Mouse (Mus musculus): ENCODE results near the gene Numbl. TPM values are rescaled to one million over a fixed set of nuclear protein-coding genes. Genes with fewer than 3 reads are reported as not detected.

Numbl gene
- total and polyA plus RNA-seq, 3 experiments, result 0.81 to 2.9 (median 2.3) TPM

DNA sequence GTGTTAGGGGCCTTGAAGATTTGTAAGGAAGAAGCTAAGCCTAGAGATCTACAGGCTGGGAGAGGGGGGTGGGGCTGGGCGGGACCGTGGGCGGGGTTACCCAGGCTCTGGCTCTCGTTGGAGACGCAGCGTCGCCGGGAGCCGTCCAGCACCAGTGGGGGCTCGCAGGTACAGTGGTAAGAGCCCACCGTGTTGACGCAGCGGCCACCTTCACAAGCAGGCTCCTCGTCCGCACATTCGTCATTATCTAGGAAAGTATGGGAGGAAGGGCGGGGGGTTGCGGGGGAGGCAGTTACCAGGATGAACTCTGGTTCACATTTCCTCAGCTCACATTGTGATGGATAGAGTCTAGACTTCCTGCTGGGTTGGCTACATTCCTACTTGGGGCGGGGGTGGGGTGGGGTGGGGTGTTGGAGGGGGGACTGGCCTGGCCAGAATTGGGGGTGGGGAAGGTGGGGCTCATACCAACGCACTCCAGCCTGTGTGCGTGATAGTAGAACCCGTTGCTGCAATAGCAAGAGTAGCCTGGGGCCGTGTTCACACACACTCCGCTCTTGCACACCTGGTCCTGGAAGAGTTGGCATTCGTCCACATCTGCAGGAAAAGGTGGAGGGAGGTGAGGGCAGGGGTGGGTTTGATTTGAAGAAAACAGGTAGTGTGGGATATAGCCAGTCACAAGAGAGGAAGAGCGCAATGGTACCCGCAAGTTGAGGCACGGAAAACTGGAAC, 50.8 kb downstream of the Numbl start:
- TF ChIP-seq MYC (IDR thresholded peaks at IDR 0.05; ENCODE audit: low read depth, low read length) (no peak), IRF4 (IDR thresholded peaks at IDR 0.05; ENCODE audit: low read depth, low read length) (no peak), ZMIZ1 (IDR thresholded peaks at IDR 0.05; ENCODE audit: low read depth, low read length) (no peak), USF2 (conservative IDR thresholded peaks at IDR 0.05; ENCODE audit: low read depth, low read length) (no peak), NELFE (IDR thresholded peaks at IDR 0.05; ENCODE audit: low read depth, low read length) (no peak)
- no peak overlapping the region for H3K4me2 ChIP-seq (ENCODE audit: insufficient read depth, low read depth, poor library complexity, severe bottlenecking)
- no peak overlapping the region for H3K4me3 ChIP-seq (replicated peaks in 1 of 3; ENCODE audit: low read depth in 2 of 3, low read length in 2 of 3, poor library complexity in 1 of 3)
- no peaks in the 10 kb centered on the region for H3K36me3 ChIP-seq (replicated peaks in 1 of 2; ENCODE audit: control insufficient read depth in 1 of 2, insufficient read depth in 1 of 2, low read length in 1 of 2)
- no peaks in the 10 kb centered on the region for H3K79me2 ChIP-seq (replicated peaks; ENCODE audit: control insufficient read depth, extremely low read depth, insufficient read depth, poor library complexity, severe bottlenecking)
- dilution Hi-C loops (cut with MboI; ENCODE audit: extremely low pct_ligation_motif_present, extremely low pct_unique_long_range_greater_than_20kb, low sequenced_read_pairs) (no loop called here), in situ Hi-C loops (cut with MboI; ENCODE audit: low pct_ligation_motif_present, low pct_unique_long_range_greater_than_20kb, low sequenced_read_pairs) (no loop called here)
- no peak overlapping the region for H3K27ac ChIP-seq (ENCODE audit: insufficient read depth, low read depth)
- no peak overlapping the region for H3K9ac ChIP-seq (ENCODE audit: insufficient read depth, low read depth)
- peaks cover 0 to 2% of the 10 kb centered on the region in 2 experiments; a peak in 2 of 4 replicates for H3K4me1 ChIP-seq (ENCODE audit: control insufficient read depth in 1 of 2, insufficient read depth in 2 of 2)
- H3K27me3 ChIP-seq (replicated peaks), result peaks cover 32% of the 10 kb centered on the region
- DNase-seq (ENCODE audit: extremely low read depth), result no peak
- peaks cover 12% of the 10 kb centered on the region for H3K9me3 ChIP-seq (replicated peaks; ENCODE audit: low read length)

DNA sequence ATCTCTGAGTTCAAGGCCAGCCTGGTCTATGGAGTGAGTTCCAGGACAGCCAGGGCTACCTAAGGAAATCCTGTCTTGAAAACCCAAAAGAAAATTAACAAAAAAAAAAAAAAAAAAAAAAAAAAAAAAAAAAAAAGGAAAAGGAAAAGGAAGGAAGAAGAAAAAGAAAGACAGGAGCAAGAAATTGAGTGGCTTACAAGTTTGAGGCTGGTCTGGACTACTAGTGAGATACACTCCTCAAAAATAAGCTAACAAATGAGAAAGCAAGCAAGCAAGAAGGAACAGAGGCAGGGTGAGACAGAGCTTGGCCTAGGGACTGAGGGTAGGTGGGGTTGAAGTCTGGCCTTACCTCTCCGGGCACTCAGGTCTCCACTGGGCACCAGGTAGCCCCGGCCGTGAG, 51.6 kb downstream of the Numbl start:
- Histone ChIP-seq H3K4me3 (replicated peaks in 1 of 3; ENCODE audit: low read depth in 2 of 3, low read length in 2 of 3, poor library complexity in 1 of 3) (no peak overlapping the region), H3K36me3 (replicated peaks in 1 of 2; ENCODE audit: control insufficient read depth in 1 of 2, insufficient read depth in 1 of 2, low read length in 1 of 2) (no peaks in the 10 kb centered on the region), H3K27me3 (replicated peaks) (peaks cover 25% of the 10 kb centered on the region), H3K4me1 (ENCODE audit: control insufficient read depth in 1 of 2, insufficient read depth in 2 of 2) (peaks cover 0 to 2% of the 10 kb centered on the region in 2 experiments; a peak in 2 of 4 replicates), H3K4me2 (ENCODE audit: insufficient read depth, low read depth, poor library complexity, severe bottlenecking) (no peak overlapping the region), H3K79me2 (replicated peaks; ENCODE audit: control insufficient read depth, extremely low read depth, insufficient read depth, poor library complexity, severe bottlenecking) (no peaks in the 10 kb centered on the region), H3K9ac (ENCODE audit: insufficient read depth, low read depth) (no peak overlapping the region), H3K27ac (ENCODE audit: insufficient read depth, low read depth) (no peak overlapping the region), H3K9me3 (replicated peaks; ENCODE audit: low read length) (peaks cover 19% of the 10 kb centered on the region)
- dilution Hi-C loops (cut with MboI; ENCODE audit: extremely low pct_ligation_motif_present, extremely low pct_unique_long_range_greater_than_20kb, low sequenced_read_pairs) (no loop called here), in situ Hi-C loops (cut with MboI; ENCODE audit: low pct_ligation_motif_present, low pct_unique_long_range_greater_than_20kb, low sequenced_read_pairs) (no loop called here)
- no peak for DNase-seq (ENCODE audit: extremely low read depth)
- TF ChIP-seq MXI1 (IDR thresholded peaks at IDR 0.05; ENCODE audit: low read depth, low read length), result no peak
- no peak for TF ChIP-seq TCF12 (IDR thresholded peaks at IDR 0.05; ENCODE audit: low read depth, low read length)
- TF ChIP-seq ELF1 (IDR thresholded peaks at IDR 0.05; ENCODE audit: low read depth, low read length), result no peak
- no peak for TF ChIP-seq HCFC1 (IDR thresholded peaks at IDR 0.05; ENCODE audit: low read depth, low read length)
- no peak for TF ChIP-seq RAD21 (IDR thresholded peaks at IDR 0.05; ENCODE audit: low read depth, low read length)
- no peak for TF ChIP-seq MAZ (IDR thresholded peaks at IDR 0.05; ENCODE audit: low read depth, low read length)
- TF ChIP-seq NELFE (IDR thresholded peaks at IDR 0.05; ENCODE audit: low read depth, low read length), result no peak

DNA sequence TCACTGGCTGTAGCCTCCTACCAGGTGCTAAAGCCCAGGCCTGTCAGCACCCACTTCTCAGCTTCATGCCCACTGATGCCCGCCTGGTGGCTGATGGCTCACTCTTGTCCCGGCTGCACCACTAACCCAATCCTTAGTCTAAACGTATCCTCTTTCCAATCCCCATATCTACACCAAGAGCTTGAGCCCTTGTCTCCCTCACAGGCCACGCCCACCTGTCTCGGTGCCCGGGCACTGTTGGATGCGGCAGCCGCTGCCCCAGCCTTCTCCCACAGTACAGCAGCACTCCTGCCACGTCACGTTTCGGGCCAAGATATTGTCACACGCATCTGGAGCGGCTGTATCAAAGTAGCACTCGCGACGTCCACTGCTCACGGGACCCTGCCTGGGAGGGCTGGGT, 52.1 kb downstream of the Numbl start:
- Histone ChIP-seq H3K4me1 (ENCODE audit: control insufficient read depth in 1 of 2, insufficient read depth in 2 of 2) (peaks cover 0 to 2% of the 10 kb centered on the region in 2 experiments; a peak in 2 of 4 replicates), H3K4me2 (ENCODE audit: insufficient read depth, low read depth, poor library complexity, severe bottlenecking) (no peak overlapping the region), H3K9ac (ENCODE audit: insufficient read depth, low read depth) (no peak overlapping the region), H3K27ac (ENCODE audit: insufficient read depth, low read depth) (no peak overlapping the region), H3K9me3 (replicated peaks; ENCODE audit: low read length) (peaks cover 19% of the 10 kb centered on the region), H3K27me3 (replicated peaks) (peaks cover 20% of the 10 kb centered on the region), H3K36me3 (replicated peaks in 1 of 2; ENCODE audit: control insufficient read depth in 1 of 2, insufficient read depth in 1 of 2, low read length in 1 of 2) (no peaks in the 10 kb centered on the region), H3K79me2 (replicated peaks; ENCODE audit: control insufficient read depth, extremely low read depth, insufficient read depth, poor library complexity, severe bottlenecking) (no peaks in the 10 kb centered on the region), H3K4me3 (replicated peaks in 1 of 3; ENCODE audit: low read depth in 2 of 3, low read length in 2 of 3, poor library complexity in 1 of 3) (no peak overlapping the region)
- DNase-seq (ENCODE audit: extremely low read depth), result no peak
- no peak for TF ChIP-seq MXI1 (IDR thresholded peaks at IDR 0.05; ENCODE audit: low read depth, low read length)
- dilution Hi-C loops (cut with MboI; ENCODE audit: extremely low pct_ligation_motif_present, extremely low pct_unique_long_range_greater_than_20kb, low sequenced_read_pairs), result no loop called here
- in situ Hi-C loops (cut with MboI; ENCODE audit: low pct_ligation_motif_present, low pct_unique_long_range_greater_than_20kb, low sequenced_read_pairs), result no loop called here
